Mouse (Mus musculus) heart, adult 2 months (tissue): Measurements from ENCODE around the gene Narfl. TPM values are rescaled to one million over a fixed set of nuclear protein-coding genes. Genes with fewer than 3 reads are reported as not detected.

Source experiments
- DNase-seq, 2 experiments: peaks; one replicate each; pipeline ENCODE4 v3.0.0; 2021
- H3K27ac ChIP-seq: fragments of 200-600 bp; 2 replicates; pipeline ENCODE4 v1.8.1; 2022
- H3K27me3 ChIP-seq: fragments of 200-500 bp; 2 replicates; pipeline ENCODE4 v1.6.1; 2012; ENCODE audit warnings: mild to moderate bottlenecking, low read length, inconsistent platforms, mixed read lengths; ENCODE audit not compliant: control insufficient read depth, insufficient read depth
- H3K36me3 ChIP-seq: fragments of 200-500 bp; 2 replicates; pipeline ENCODE4 v1.6.1; 2012; ENCODE audit warnings: low read length, inconsistent platforms; ENCODE audit not compliant: control insufficient read depth, insufficient read depth
- H3K4me1 ChIP-seq: fragments of 200-500 bp; 2 replicates; pipeline ENCODE4 v1.6.1; 2011; ENCODE audit warnings: low read length; ENCODE audit not compliant: control insufficient read depth, insufficient read depth
- H3K4me3 ChIP-seq: fragments of 200-600 bp; 2 replicates; pipeline ENCODE4 v1.8.1; 2022
- H3K79me2 ChIP-seq: fragments of 200-500 bp; replicated peaks from 2 replicates; pipeline ENCODE4 v1.6.1; 2012; ENCODE audit warnings: mild to moderate bottlenecking, inconsistent platforms, low read length, moderate library complexity, mixed read lengths; ENCODE audit not compliant: control insufficient read depth, insufficient read depth
- H3K9ac ChIP-seq: fragments of 200-500 bp; 2 replicates; pipeline ENCODE4 v1.6.1; 2012; ENCODE audit warnings: low read depth, mild to moderate bottlenecking, control low read depth, inconsistent platforms, low read length, mixed read lengths
- CTCF ChIP-seq: fragments of 200-600 bp; IDR thresholded peaks from 2 replicates; pipeline ENCODE4 v1.8.1; 2022; ENCODE audit warnings: antibody characterized with exemption, mild to moderate bottlenecking, moderate library complexity
- EP300 ChIP-seq: fragments of 200-500 bp; IDR thresholded peaks from 2 replicates; pipeline ENCODE4 v1.6.1; 2011; ENCODE audit warnings: low read depth, low read length, control low read depth; ENCODE audit not compliant: insufficient read depth
- POLR2A ChIP-seq: fragments of 200-500 bp; IDR thresholded peaks from 2 replicates; pipeline ENCODE4 v1.6.1; 2011; ENCODE audit warnings: mild to moderate bottlenecking, low read depth, low read length, control low read depth; ENCODE audit not compliant: insufficient read depth
- WGBS: fragments of 180-500 bp; shearing (Covaris S2); methylation state at CpG from one replicate; pipeline ENCODE4 v1.1.7; 2018; 5-methylcytosine and 5-hydroxymethylcytosine counted together
- intact Hi-C: fragments of 180-260 bp; cut with DNase I; formaldehyde crosslinking; loops from one replicate; pipeline ENCODE4 v1.15.1; 2025
- polyA plus RNA-seq: library from polyadenylated mRNA; depleted of rRNA; stranded (reverse); fragments of >200 nt; gene quantifications from 2 replicates; pipeline ENCODE4 v1.2.3, GENCODE M21; 2012
- total RNA-seq, 2 experiments: library from RNA; stranded (reverse); gene quantifications; 2 replicates each; pipeline ENCODE4 v1.2.3; 2021

Gene Narfl
- total and polyA plus RNA-seq, 3 experiments = 36.4 to 45.1 (median 42.1) TPM

DNA sequence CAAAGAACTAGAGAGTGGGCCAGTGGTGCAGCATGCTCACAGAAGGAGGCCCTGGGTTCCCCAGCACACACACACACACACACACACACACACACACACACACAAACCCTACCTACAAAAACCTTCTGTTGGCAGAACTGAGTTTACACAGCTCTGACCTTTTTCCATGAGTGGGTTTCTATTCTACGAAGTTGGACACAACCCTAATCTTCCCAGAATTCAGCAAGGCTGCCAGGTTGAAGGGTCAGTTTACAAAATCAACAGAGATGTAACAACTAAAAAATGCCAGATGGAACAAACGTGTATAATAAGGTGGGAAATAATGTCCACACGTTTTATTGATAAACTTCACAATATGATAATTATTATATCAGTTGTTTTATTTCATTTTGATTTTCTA is 15.9 kb upstream of the Narfl start:
- no peaks in the 10 kb centered on the region for H3K4me1 ChIP-seq
- no peak for TF ChIP-seq EP300
- no peak for TF ChIP-seq POLR2A
- no peaks in the 10 kb centered on the region for H3K27me3 ChIP-seq
- intact Hi-C loops = no loop called here
- no peaks in the 10 kb centered on the region for H3K36me3 ChIP-seq
- no peaks in the 10 kb centered on the region for H3K79me2 ChIP-seq
- WGBS = 52% methylated on average over 3 of the region's 3 CpGs
- no peak overlapping the region for H3K27ac ChIP-seq
- no peak overlapping the region for H3K9ac ChIP-seq
- no peak overlapping the region for H3K4me3 ChIP-seq
- no peak for DNase-seq

DNA sequence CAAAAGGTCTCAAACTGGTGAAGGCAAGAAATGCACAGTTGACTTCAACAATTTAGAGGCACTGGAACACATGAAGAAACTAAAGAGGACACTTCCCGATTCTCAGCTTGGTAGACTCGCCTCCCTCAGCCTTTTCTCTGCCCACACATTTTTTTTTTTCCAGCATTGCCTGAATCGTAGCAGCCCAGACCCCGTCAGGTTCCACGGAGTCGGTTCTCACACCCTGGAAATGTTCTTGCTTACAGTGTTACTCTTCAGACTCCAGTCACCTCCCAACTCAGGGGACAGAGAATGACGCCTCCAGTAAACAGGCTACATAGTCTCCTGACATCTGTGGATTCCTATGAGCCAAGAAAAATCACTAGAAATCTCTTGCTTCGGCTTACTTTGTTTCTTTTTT is 13.4 kb upstream of the Narfl start:
- DNase-seq = no peak
- Histone ChIP-seq H3K27me3 (no peaks in the 10 kb centered on the region), H3K4me3 (no peak overlapping the region), H3K9ac (no peak overlapping the region), H3K4me1 (no peaks in the 10 kb centered on the region), H3K27ac (no peak overlapping the region), H3K36me3 (no peaks in the 10 kb centered on the region), H3K79me2 (no peaks in the 10 kb centered on the region)
- intact Hi-C loops = no loop called here
- no peak for TF ChIP-seq POLR2A
- no peak for TF ChIP-seq CTCF
- no peak for TF ChIP-seq EP300
- 64% methylated on average over 8 of the region's 8 CpGs for WGBS

- Histone ChIP-seq H3K36me3 (no peaks in the 10 kb centered on the region), H3K27me3 (no peaks in the 10 kb centered on the region), H3K4me3 (no peak overlapping the region), H3K27ac (no peak overlapping the region; the same call in 1 of the 2 replicates), H3K9ac (no peak overlapping the region), H3K4me1 (no peaks in the 10 kb centered on the region), H3K79me2 (no peaks in the 10 kb centered on the region)
- 18% methylated on average over 4 of the region's 4 CpGs for WGBS
- DNase-seq = no peak
- intact Hi-C loops = no loop called here
- TF ChIP-seq CTCF (no peak), POLR2A (no peak)
Measured at GRCm38 (mm10) chr17:25761561-25761970, 12.0 kb upstream of the Narfl start.

DNA sequence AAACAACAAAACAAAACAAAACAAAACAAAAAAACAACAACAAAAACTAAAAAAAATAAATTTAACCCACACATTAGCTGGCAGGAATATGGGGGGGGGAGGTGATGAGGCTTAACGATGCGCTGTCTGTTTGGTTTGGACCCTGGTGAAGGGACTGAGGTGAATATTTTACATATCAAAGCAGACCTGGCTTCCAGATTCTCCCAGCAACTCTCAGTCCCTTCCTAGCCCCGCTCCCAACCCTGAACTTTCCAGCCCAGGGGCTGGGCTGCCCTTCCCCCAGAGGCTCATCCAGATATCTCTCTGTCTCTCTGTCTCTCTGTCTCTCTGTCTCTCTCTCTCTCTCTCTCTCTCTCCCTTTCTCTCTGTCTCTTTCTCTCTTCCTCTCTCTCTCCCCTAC is 11.0 kb upstream of the Narfl start:
- Histone ChIP-seq H3K36me3 (no peaks in the 10 kb centered on the region), H3K4me1 (no peaks in the 10 kb centered on the region), H3K4me3 (no peak overlapping the region), H3K27ac (no peak overlapping the region), H3K27me3 (no peaks in the 10 kb centered on the region), H3K79me2 (no peaks in the 10 kb centered on the region), H3K9ac (no peak overlapping the region)
- intact Hi-C loops = no loop called here
- no peak for DNase-seq
- no peak for TF ChIP-seq CTCF
- TF ChIP-seq POLR2A = no peak
- no peak for TF ChIP-seq EP300
- WGBS = 61% methylated on average over 3 of the region's 3 CpGs

- DNase-seq = no peak
- intact Hi-C loops = no loop called here
- no peaks in the 10 kb centered on the region for H3K36me3 ChIP-seq
- H3K9ac ChIP-seq = no peak overlapping the region
- no peak overlapping the region for H3K27ac ChIP-seq
- no peaks in the 10 kb centered on the region for H3K27me3 ChIP-seq
- H3K4me3 ChIP-seq = no peak overlapping the region
- 64% methylated on average over 5 of the region's 5 CpGs for WGBS
- no peaks in the 10 kb centered on the region for H3K79me2 ChIP-seq
- H3K4me1 ChIP-seq = no peaks in the 10 kb centered on the region
- TF ChIP-seq CTCF (no peak), EP300 (no peak), POLR2A (no peak)
Measured at GRCm38 (mm10) chr17:25765886-25766285, 7.7 kb upstream of the Narfl start.

DNA sequence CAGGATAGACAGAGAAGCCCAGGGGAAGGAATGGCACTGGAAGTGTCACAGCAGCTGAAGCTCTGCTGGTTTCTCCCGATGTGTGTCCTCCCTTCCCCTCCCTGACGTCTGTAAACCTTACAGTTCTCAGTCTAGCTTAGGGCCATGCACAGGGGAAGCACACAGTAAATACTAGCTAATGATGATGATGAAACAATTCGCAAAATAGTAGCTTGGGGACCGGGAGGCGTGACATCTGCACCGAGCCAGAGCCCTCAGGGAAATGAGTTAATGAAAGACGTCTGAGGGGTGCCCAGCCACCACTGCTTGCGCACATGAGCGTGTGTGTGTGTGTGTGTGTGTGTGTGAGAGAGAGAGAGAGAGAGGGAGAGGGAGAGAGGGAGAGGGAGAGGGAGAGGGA is 4.2 kb upstream of the Narfl start:
- no peak overlapping the region for H3K9ac ChIP-seq
- no peaks in the 10 kb centered on the region for H3K27me3 ChIP-seq
- TF ChIP-seq POLR2A (no peak), EP300 (no peak), CTCF (no peak)
- no peaks in the 10 kb centered on the region for H3K79me2 ChIP-seq
- intact Hi-C loops = no loop called here
- WGBS = 48% methylated on average over 9 of the region's 9 CpGs
- no peak for DNase-seq
- H3K27ac ChIP-seq = no peak overlapping the region
- no peaks in the 10 kb centered on the region for H3K36me3 ChIP-seq
- peaks cover 3% of the 10 kb centered on the region for H3K4me1 ChIP-seq
- H3K4me3 ChIP-seq = no peak overlapping the region
